Mouse (Mus musculus): Measurements from ENCODE around the gene Fam129b. TPM values are rescaled to one million over a fixed set of nuclear protein-coding genes. Genes with fewer than 3 reads are reported as not detected.

Fam129b gene
- total RNA-seq, 2 experiments from 2014 or later, result 30.8 to 35.5 TPM

GRCm38 (mm10) chr2:32921801-32922380, 46.0 kb downstream of the Fam129b start:
- no peak for DNase-seq (ENCODE audit: low spot score in 2 of 2)

GRCm38 (mm10) chr2:32922564-32922963, 46.6 kb downstream of the Fam129b start:
- DNase-seq (ENCODE audit: low spot score in 2 of 2), result no peak

GRCm38 (mm10) chr2:32923551-32924250, 47.8 kb downstream of the Fam129b start:
- DNase-seq (ENCODE audit: low spot score in 2 of 2), result no peak

- no peak for DNase-seq (ENCODE audit: low spot score in 2 of 2)
These were observed 48.5 kb downstream of the Fam129b start for GRCm38 (mm10) chr2:32924306-32924844.

GRCm38 (mm10) chr2:32926330-32927075, 50.6 kb downstream of the Fam129b start:
- DNase-seq (ENCODE audit: low spot score in 2 of 2), result no peak

- no peak for DNase-seq (ENCODE audit: low spot score in 2 of 2)
These were observed 51.8 kb downstream of the Fam129b start for GRCm38 (mm10) chr2:32927624-32928234.

GRCm38 (mm10) chr2:32928235-32928946, 52.5 kb downstream of the Fam129b start:
- DNase-seq (ENCODE audit: low spot score in 2 of 2), result peak; percentile 33 to 53

- DNase-seq (ENCODE audit: low spot score in 2 of 2), result no peak
These were observed 53.3 kb downstream of the Fam129b start for GRCm38 (mm10) chr2:32928947-32929829.

GRCm38 (mm10) chr2:32931730-32932129, 55.8 kb downstream of the Fam129b start:
- DNase-seq (ENCODE audit: low spot score in 2 of 2), result no peak

- DNase-seq (ENCODE audit: low spot score in 2 of 2), result no peak
These were observed 62.8 kb downstream of the Fam129b start for GRCm38 (mm10) chr2:32938741-32939140.

- DNase-seq (ENCODE audit: low spot score in 2 of 2), result no peak
These were observed 63.5 kb downstream of the Fam129b start for GRCm38 (mm10) chr2:32939418-32939817.

- DNase-seq (ENCODE audit: low spot score in 2 of 2), result no peak
These were observed 64.6 kb downstream of the Fam129b start for GRCm38 (mm10) chr2:32940483-32940882.

GRCm38 (mm10) chr2:32947454-32947853, 71.5 kb downstream of the Fam129b start:
- DNase-seq (ENCODE audit: low spot score in 2 of 2), result no peak

GRCm38 (mm10) chr2:32954581-32954980, 78.7 kb downstream of the Fam129b start:
- no peak for DNase-seq (ENCODE audit: low spot score in 2 of 2)

GRCm38 (mm10) chr2:32957344-32957743, 81.4 kb downstream of the Fam129b start:
- DNase-seq (ENCODE audit: low spot score in 2 of 2), result no peak

- no peak for DNase-seq (ENCODE audit: low spot score in 2 of 2)
These were observed 84.4 kb downstream of the Fam129b start for GRCm38 (mm10) chr2:32960273-32960672.

GRCm38 (mm10) chr2:32961192-32961995, 85.5 kb downstream of the Fam129b start, which contains the start of the genes Rpl12 and Lrsam1:
Gene Rpl12 (plus strand): TSS chr2:32961559.
Gene Lrsam1 (minus strand): TSS chr2:32961614.
- peak; percentile 81 to 91 for DNase-seq (ENCODE audit: low spot score in 2 of 2)

GRCm38 (mm10) chr2:32962062-32962874, 86.4 kb downstream of the Fam129b start:
- peak; percentile 10 to 24 for DNase-seq (ENCODE audit: low spot score in 2 of 2)
